Mouse (Mus musculus): ENCODE results near the gene Adam22. TPM values are rescaled to one million over a fixed set of nuclear protein-coding genes. Genes with fewer than 3 reads are reported as not detected.
"Not testable (repeated sequence)": the region's sequence is repeated elsewhere in the genome, so short reads cannot be mapped to it uniquely, and the experiment has no call there.

Gene Adam22
- polyA plus RNA-seq, 1 experiment from 2014 or later, result 24.3 TPM

GRCm38 (mm10) chr5:8073901-8074561 lies 293.9 kb downstream of the Adam22 start:
- ATAC-seq (ENCODE audit: low FRiP score), result no peak

DNA sequence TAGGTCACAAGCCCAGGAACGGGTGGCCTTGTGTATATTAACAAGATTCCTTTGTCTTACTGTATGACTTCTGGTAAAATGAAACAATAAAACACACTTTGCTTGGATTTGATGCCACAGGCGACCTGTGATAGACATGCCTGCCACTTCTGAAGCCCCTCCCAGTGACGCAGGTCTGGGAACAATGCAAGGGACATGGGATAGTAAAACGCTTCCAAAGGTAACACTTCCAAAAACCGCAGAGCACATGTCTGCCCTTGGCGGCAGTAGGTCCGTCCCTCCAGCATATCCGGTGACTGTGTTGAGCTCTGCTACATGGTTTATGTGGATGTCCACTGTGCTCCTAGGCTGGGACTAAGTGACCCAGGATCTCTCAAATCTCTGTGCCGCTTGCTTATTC lies 294.6 kb downstream of the Adam22 start:
- Histone ChIP-seq H3K27me3 (no peaks in the 10 kb centered on the region), H3K27ac (no peak overlapping the region), H3K9ac (no peak overlapping the region), H3K4me2 (no peak overlapping the region), H3K9me3 (no peaks in the 10 kb centered on the region), H3K4me1 (no peaks in the 10 kb centered on the region), H3K4me3 (replicated peaks) (no peak overlapping the region), H3K36me3 (replicated peaks) (0 out of 2 replicates have a peak, but pooled peaks cover 3% of the 10 kb centered on the region)
- ATAC-seq (ENCODE audit: low FRiP score), result no peak
- 88% methylated on average over 9 of the region's 9 CpGs for WGBS

More at GRCm38 (mm10) chr5:8073901-8074561, 293.9 kb downstream of the Adam22 start:
- H3K4me1 ChIP-seq, result no peaks in the 10 kb centered on the region
- H3K27ac ChIP-seq, result no peak overlapping the region
- H3K36me3 ChIP-seq (replicated peaks), result 0 out of 2 replicates have a peak, but pooled peaks cover 3% of the 10 kb centered on the region
- H3K9ac ChIP-seq, result no peak overlapping the region
- 89% methylated on average over 9 of the region's 9 CpGs for WGBS
- H3K9me3 ChIP-seq, result no peaks in the 10 kb centered on the region
- H3K4me2 ChIP-seq, result no peak overlapping the region
- H3K4me3 ChIP-seq (replicated peaks), result no peak overlapping the region
- no peaks in the 10 kb centered on the region for H3K27me3 ChIP-seq

DNA sequence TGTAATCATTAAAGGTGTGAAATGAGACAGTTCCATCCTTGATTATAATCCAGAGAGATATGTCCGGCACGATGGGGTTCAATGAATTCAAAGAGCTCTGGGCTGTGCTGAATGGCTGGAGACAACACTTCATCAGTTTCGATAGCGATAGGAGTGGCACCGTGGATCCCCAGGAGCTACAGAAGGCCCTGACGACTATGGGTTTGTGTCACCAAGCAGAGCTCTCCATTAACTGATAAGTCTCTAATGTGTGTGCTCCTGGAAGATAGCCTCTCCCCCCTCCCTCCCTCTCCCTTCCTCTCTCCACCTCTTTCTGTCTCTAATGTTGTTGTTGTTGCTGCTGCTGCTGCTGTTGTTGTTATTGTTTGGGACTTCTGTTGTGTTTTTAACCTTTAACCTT lies 304.8 kb downstream of the Adam22 start:
- H3K27me3 ChIP-seq, result no peaks in the 10 kb centered on the region
- H3K27ac ChIP-seq, result no peak overlapping the region
- no peak overlapping the region for H3K4me2 ChIP-seq
- H3K36me3 ChIP-seq (replicated peaks), result peaks cover 45% of the 10 kb centered on the region
- H3K9me3 ChIP-seq, result no peaks in the 10 kb centered on the region
- 73% methylated on average over 6 of the region's 6 CpGs for WGBS
- no peak overlapping the region for H3K9ac ChIP-seq
- no peak overlapping the region for H3K4me3 ChIP-seq (replicated peaks)
- ATAC-seq (ENCODE audit: low FRiP score), result no peak
- no peaks in the 10 kb centered on the region for H3K4me1 ChIP-seq

DNA sequence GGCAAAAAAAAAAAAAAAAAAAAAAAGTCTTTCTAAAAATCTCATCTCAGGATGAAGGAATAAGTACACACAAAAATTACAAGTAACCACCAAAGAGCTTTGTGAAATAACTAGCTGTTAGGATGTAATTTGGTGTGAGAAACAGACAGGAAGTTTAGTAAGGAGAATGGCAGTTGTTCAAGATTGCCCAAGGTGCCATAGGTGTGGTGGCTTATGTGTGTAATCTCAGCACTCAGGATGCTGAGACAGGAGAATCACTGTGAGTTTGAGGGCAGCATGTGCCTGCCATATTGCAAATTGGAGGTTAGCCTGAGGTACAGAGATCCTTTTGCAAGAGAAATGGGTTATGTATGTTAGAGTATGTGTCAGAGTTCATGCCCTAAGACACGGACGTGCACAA lies 305.5 kb downstream of the Adam22 start:
- no peak overlapping the region for H3K27ac ChIP-seq
- H3K27me3 ChIP-seq, result no peaks in the 10 kb centered on the region
- H3K9ac ChIP-seq, result no peak overlapping the region
- no peaks in the 10 kb centered on the region for H3K9me3 ChIP-seq
- no peak overlapping the region for H3K4me3 ChIP-seq (replicated peaks)
- 93% methylated on average over 2 of the region's 2 CpGs for WGBS
- H3K4me1 ChIP-seq, result 0 out of 2 replicates have a peak, but pooled peaks cover under 1% of the 10 kb centered on the region
- H3K36me3 ChIP-seq (replicated peaks), result peaks cover 45% of the 10 kb centered on the region
- ATAC-seq (ENCODE audit: low FRiP score), result no peak
- no peak overlapping the region for H3K4me2 ChIP-seq

DNA sequence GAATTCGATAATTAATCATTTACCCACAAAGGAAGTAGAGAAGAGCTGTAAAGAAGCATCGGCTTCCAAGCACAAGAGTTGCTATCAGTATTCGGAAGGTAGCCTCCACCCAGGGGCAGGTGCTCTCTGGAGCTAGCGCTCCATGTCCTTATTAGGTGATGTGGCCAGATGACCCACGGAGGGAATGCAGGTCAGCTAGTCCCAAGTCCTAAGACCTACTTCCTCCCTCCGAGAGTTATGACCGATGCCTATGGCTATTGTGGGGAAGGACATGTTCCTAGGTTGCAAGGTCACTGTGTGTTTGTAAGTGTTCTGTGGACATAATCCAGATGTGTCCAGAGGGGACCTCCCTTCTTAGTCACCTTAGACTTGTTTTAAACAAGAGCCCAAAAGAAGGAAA lies 309.9 kb downstream of the Adam22 start:
- H3K27me3 ChIP-seq, result no peaks in the 10 kb centered on the region
- WGBS, result 92% methylated on average over 7 of the region's 7 CpGs
- H3K4me1 ChIP-seq, result peaks cover 13% of the 10 kb centered on the region
- peaks cover 11% of the 10 kb centered on the region; the same call in 1 of the 2 replicates for H3K36me3 ChIP-seq (replicated peaks)
- H3K4me3 ChIP-seq (replicated peaks), result no peak overlapping the region
- ATAC-seq (ENCODE audit: low FRiP score), result no peak
- H3K9ac ChIP-seq, result no peak overlapping the region
- no peak overlapping the region for H3K4me2 ChIP-seq
- H3K9me3 ChIP-seq, result no peaks in the 10 kb centered on the region
- no peak overlapping the region for H3K27ac ChIP-seq

DNA sequence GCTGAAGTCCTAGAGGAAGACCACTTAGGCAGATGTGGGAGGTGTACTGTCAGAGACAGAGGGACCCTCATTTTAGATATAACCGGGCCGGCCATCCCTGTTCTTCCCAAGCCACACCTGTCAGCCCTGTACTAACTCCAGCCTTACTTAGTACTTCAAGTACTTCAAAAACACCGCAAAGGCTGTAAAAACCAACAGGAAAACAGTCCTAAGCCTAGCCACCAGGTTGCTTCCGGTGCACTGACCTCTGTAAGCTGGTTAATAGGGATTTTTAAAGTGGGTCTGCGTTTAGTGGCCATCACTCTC lies 311.0 kb downstream of the Adam22 start:
- peak; percentile 34 for ATAC-seq (ENCODE audit: low FRiP score)
- WGBS, result 66% methylated on average over 5 of the region's 5 CpGs
- H3K27me3 ChIP-seq, result no peaks in the 10 kb centered on the region
- H3K4me2 ChIP-seq, result peak overlapping the region; percentile 56
- H3K9ac ChIP-seq, result peak overlapping the region; percentile 71
- no peaks in the 10 kb centered on the region for H3K9me3 ChIP-seq
- H3K4me3 ChIP-seq (replicated peaks), result peak overlapping the region; percentile 79
- no peak overlapping the region for H3K27ac ChIP-seq
- H3K4me1 ChIP-seq, result peaks cover 13% of the 10 kb centered on the region
- H3K36me3 ChIP-seq (replicated peaks), result peaks cover 11% of the 10 kb centered on the region; the same call in 1 of the 2 replicates

DNA sequence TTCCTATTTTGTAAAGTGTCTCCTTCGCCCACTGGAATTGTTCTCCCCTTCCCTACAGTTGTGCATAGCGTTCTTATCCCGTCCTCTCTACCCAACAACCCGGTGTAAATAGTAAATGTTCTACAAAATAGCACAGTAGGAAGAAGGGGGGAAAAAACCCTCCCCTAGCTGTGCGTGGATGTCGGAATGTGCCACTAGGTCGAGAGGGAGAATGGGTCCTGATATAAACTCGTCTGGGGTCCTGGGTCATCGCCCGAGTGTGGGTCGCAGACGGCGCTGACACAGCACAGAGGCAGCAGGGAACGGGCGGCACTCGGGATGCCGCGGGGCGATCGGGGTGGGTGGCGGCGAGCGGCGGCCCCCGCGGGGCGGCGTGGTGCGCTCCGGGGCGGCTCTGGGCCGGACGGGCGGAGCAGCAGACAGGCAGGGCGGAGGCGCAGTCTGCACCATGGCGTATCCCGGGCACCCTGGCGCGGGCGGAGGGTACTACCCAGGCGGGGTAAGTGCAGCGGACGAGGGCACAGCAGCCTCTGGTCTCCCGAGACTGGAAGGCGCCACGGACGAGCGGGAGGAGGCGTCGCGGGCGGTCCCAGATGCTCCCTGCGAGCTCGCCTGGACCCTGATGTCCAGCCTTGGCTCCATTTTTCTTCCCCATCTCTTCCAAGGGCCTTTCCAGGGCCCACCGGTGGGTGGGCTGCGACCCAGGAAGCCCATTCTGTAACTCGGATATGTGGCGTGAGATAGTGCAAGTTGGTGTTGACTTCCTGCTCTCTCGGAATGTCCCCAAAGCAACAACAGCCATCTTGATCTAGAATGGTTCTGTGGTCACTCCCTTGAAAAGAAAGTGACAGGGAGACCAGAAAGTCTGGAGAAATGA lies 311.6 kb downstream of the Adam22 start:
- Histone ChIP-seq H3K36me3 (replicated peaks) (peaks cover 11% of the 10 kb centered on the region; the same call in 1 of the 2 replicates), H3K9ac (peak overlapping the region; percentile 71), H3K27me3 (no peaks in the 10 kb centered on the region), H3K4me2 (peak overlapping the region; percentile 56), H3K9me3 (no peaks in the 10 kb centered on the region), H3K27ac (peak overlapping the region; percentile 65), H3K4me1 (peaks cover 13% of the 10 kb centered on the region), H3K4me3 (replicated peaks) (peak overlapping the region; percentile 79)
- 1% methylated on average over 58 of the region's 60 CpGs for WGBS
- peak; percentile 97 for ATAC-seq (ENCODE audit: low FRiP score)

- Histone ChIP-seq H3K4me2 (peak overlapping the region; percentile 56), H3K9me3 (no peaks in the 10 kb centered on the region), H3K27ac (peak overlapping the region; percentile 65), H3K36me3 (replicated peaks) (peaks cover 11% of the 10 kb centered on the region; the same call in 1 of the 2 replicates), H3K27me3 (no peaks in the 10 kb centered on the region), H3K4me1 (peaks cover 13% of the 10 kb centered on the region), H3K4me3 (replicated peaks) (peak overlapping the region; percentile 79), H3K9ac (peak overlapping the region; percentile 71; the same call in 1 of the 2 replicates)
- WGBS, result 34% methylated on average over 8 of the region's 8 CpGs
- ATAC-seq (ENCODE audit: low FRiP score), result no peak
Measured at GRCm38 (mm10) chr5:8055721-8056129, 312.2 kb downstream of the Adam22 start.

GRCm38 (mm10) chr5:8053827-8054226 lies 314.1 kb downstream of the Adam22 start:
- Histone ChIP-seq H3K4me2 (no peak overlapping the region), H3K4me3 (replicated peaks) (no peak overlapping the region), H3K9ac (no peak overlapping the region), H3K27ac (no peak overlapping the region), H3K27me3 (no peaks in the 10 kb centered on the region), H3K4me1 (peaks cover 13% of the 10 kb centered on the region), H3K9me3 (no peaks in the 10 kb centered on the region), H3K36me3 (replicated peaks) (no peaks in the 10 kb centered on the region)
- ATAC-seq (ENCODE audit: low FRiP score), result no peak
- WGBS, result 91% methylated on average over 4 of the region's 4 CpGs

DNA sequence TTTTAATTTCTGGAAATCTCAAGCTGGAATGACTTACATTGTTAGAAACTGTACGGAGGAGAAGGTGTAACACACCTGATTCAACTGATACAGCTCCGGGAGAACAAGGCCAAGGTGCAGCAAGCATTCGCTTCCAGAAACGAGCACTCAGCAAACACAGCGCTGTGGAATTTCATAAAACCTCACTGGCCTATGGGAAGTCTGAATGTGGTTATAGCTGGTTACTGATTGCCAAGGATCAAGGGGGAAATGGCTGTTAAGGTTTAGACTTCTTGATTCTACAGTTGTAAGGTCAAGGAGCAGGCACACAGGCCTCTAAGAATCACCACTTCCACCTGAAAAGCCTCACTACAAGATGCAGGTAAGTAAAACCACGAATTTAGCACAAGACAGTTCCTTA lies 322.1 kb downstream of the Adam22 start, which contains the start of gene Sri:
Gene Sri, plus strand, starts transcription at position 224 of the 400 bp plus-strand sequence.
- WGBS, result 88% methylated on average over 6 of the region's 6 CpGs
- Histone ChIP-seq H3K4me2 (no peak within 1 kb of the TSS), H3K36me3 (replicated peaks) (no peaks in the 10 kb centered on the region), H3K27ac (no peak within 1 kb of the TSS), H3K9me3 (no peaks in the 10 kb centered on the region), H3K27me3 (no peaks in the 10 kb centered on the region), H3K9ac (no peak within 1 kb of the TSS), H3K4me3 (replicated peaks) (no peak within 1 kb of the TSS), H3K4me1 (no peaks in the 10 kb centered on the region)
- ATAC-seq (ENCODE audit: low FRiP score), result no peak

GRCm38 (mm10) chr5:8034596-8034995 lies 333.4 kb downstream of the Adam22 start:
- not testable (repeated sequence) for H3K4me3 ChIP-seq (replicated peaks); H3K4me1 ChIP-seq; H3K27me3 ChIP-seq; H3K9me3 ChIP-seq; H3K36me3 ChIP-seq (replicated peaks); H3K9ac ChIP-seq; H3K4me2 ChIP-seq; ATAC-seq (ENCODE audit: low FRiP score); H3K27ac ChIP-seq
- 94% methylated on average over 6 of the region's 6 CpGs for WGBS

Measured in forebrain, embryonic 12.5 days (tissue).